Mouse (Mus musculus) hindbrain, postnatal 0 days (tissue): ENCODE data around the gene Naa16. TPM values are rescaled to one million over a fixed set of nuclear protein-coding genes. Genes with fewer than 3 reads are reported as not detected.

ENCODE experiments used
- ATAC-seq: fragments of 200-750 bp; cut with Nextera tagmentation; 2 replicates; pipeline ENCODE4 v1.8.0; 2017; ENCODE audit warnings: mild to moderate bottlenecking, moderate TSS enrichment, moderate library complexity
- DNase-seq: peaks from one replicate; pipeline ENCODE4 v3.0.0-alpha.2; 2015; ENCODE audit warnings: low spot score
- H3K27ac ChIP-seq: fragments of 300-500 bp; sonication (generic); 2 replicates; pipeline ENCODE4 v1.5.1; 2014; ENCODE audit warnings: mild to moderate bottlenecking
- H3K27me3 ChIP-seq: fragments of 300-500 bp; sonication (generic); 2 replicates; pipeline ENCODE4 v1.6.1; 2014; ENCODE audit warnings: low read length, mixed read lengths; ENCODE audit not compliant: insufficient read depth
- H3K36me3 ChIP-seq: fragments of 300-500 bp; sonication (generic); 2 replicates; pipeline ENCODE4 v1.6.1; 2014; ENCODE audit warnings: low read length, mixed read lengths; ENCODE audit not compliant: insufficient read depth
- H3K4me1 ChIP-seq: fragments of 300-500 bp; sonication (generic); 2 replicates; pipeline ENCODE4 v1.6.1; 2014; ENCODE audit warnings: antibody characterized with exemption, low read length, mixed read lengths; ENCODE audit not compliant: insufficient read depth
- H3K4me2 ChIP-seq: fragments of 300-500 bp; sonication (generic); 2 replicates; pipeline ENCODE4 v1.6.1; 2014; ENCODE audit warnings: low read depth, mild to moderate bottlenecking, low read length, moderate library complexity, mixed read lengths
- H3K4me3 ChIP-seq: fragments of 300-500 bp; sonication (generic); 2 replicates; pipeline ENCODE4 v1.5.1; 2014; ENCODE audit warnings: low read length
- H3K9ac ChIP-seq: fragments of 300-500 bp; sonication (generic); replicated peaks from 2 replicates; pipeline ENCODE4 v1.6.1; 2014; ENCODE audit warnings: mild to moderate bottlenecking, low read length, moderate library complexity, mixed read lengths
- H3K9me3 ChIP-seq: fragments of 300-500 bp; sonication (generic); 2 replicates; pipeline ENCODE4 v1.6.1; 2016; ENCODE audit warnings: low read length, mixed read lengths
- CTCF ChIP-seq: IDR thresholded peaks from 2 replicates; pipeline ENCODE4 v1.5.1; 2016; ENCODE audit warnings: antibody characterized with exemption, control low read depth, low read depth
- WGBS: fragments of 180-500 bp; shearing (Covaris S2); extraction: QIAGEN DNeasy Blood & Tissue Kit; methylation state at CpG from one replicate; pipeline ENCODE4 v1.1.7; 2014; 5-methylcytosine and 5-hydroxymethylcytosine counted together
- polyA plus RNA-seq: library from polyadenylated mRNA; unstranded; fragments of >200 nt; fragmentation: Nextera tagmentation; extraction: Ambion mirVana; gene quantifications from 2 replicates; pipeline ENCODE4 v1.2.1, GENCODE M21; 2015
- total RNA-seq: library from RNA; depleted of rRNA; stranded (reverse); fragments of >200 nt; gene quantifications from 2 replicates; pipeline ENCODE4 v1.2.3, GENCODE M21; 2014

Naa16 gene
- total and polyA plus RNA-seq, 2 experiments from 2014 or later, result 2.4 to 14.4 TPM

GRCm38 (mm10) chr14:79331936-79332335 is 58.6 kb downstream of the Naa16 start:
- DNase-seq, result no peak
- WGBS, result 57% methylated on average over 7 of the region's 7 CpGs
- Histone ChIP-seq H3K4me3 (no peak overlapping the region), H3K27me3 (no peaks in the 10 kb centered on the region), H3K36me3 (peaks cover 12% of the 10 kb centered on the region; the same call in 1 of the 2 replicates), H3K4me1 (no peaks in the 10 kb centered on the region), H3K9ac (no peak overlapping the region), H3K4me2 (no peak overlapping the region), H3K27ac (0 out of 2 replicates have a peak overlapping the region, but pooled peaks have one; percentile 29), H3K9me3 (no peaks in the 10 kb centered on the region)
- no peak for ATAC-seq
- no peak for TF ChIP-seq CTCF

GRCm38 (mm10) chr14:79330944-79331561 is 59.5 kb downstream of the Naa16 start:
- Histone ChIP-seq H3K27me3 (no peaks in the 10 kb centered on the region), H3K9ac (no peak overlapping the region), H3K36me3 (0 out of 2 replicates have a peak, but pooled peaks cover 6% of the 10 kb centered on the region), H3K27ac (no peak overlapping the region), H3K4me3 (peak overlapping the region; percentile 13; the same call in 1 of the 2 replicates), H3K9me3 (no peaks in the 10 kb centered on the region), H3K4me2 (peak overlapping the region; percentile 33), H3K4me1 (no peaks in the 10 kb centered on the region)
- ATAC-seq (peak; percentile 59), DNase-seq (no peak)
- no peak for TF ChIP-seq CTCF
- 40% methylated on average over 16 of the region's 16 CpGs for WGBS

GRCm38 (mm10) chr14:79327033-79327432 is 63.5 kb downstream of the Naa16 start:
- no peaks in the 10 kb centered on the region for H3K36me3 ChIP-seq
- peak; percentile 76 for TF ChIP-seq CTCF
- DNase-seq (peak; percentile 73), ATAC-seq (peak; percentile 15; the same call in 1 of the 2 replicates)
- H3K4me3 ChIP-seq, result no peak overlapping the region
- no peak overlapping the region for H3K9ac ChIP-seq
- WGBS, result 21% methylated on average over 5 of the region's 5 CpGs
- no peaks in the 10 kb centered on the region for H3K9me3 ChIP-seq
- no peak overlapping the region for H3K4me2 ChIP-seq
- H3K4me1 ChIP-seq, result no peaks in the 10 kb centered on the region
- H3K27ac ChIP-seq, result no peak overlapping the region
- H3K27me3 ChIP-seq, result no peaks in the 10 kb centered on the region

GRCm38 (mm10) chr14:79324112-79324840 is 66.3 kb downstream of the Naa16 start:
- no peak for TF ChIP-seq CTCF
- no peaks in the 10 kb centered on the region for H3K9me3 ChIP-seq
- H3K4me3 ChIP-seq, result no peak overlapping the region
- 62% methylated on average over 10 of the region's 10 CpGs for WGBS
- no peaks in the 10 kb centered on the region for H3K36me3 ChIP-seq
- DNase-seq (peak; percentile 59), ATAC-seq (peak; percentile 48; the same call in 1 of the 2 replicates)
- H3K27me3 ChIP-seq, result no peaks in the 10 kb centered on the region
- H3K9ac ChIP-seq, result no peak overlapping the region
- no peak overlapping the region for H3K27ac ChIP-seq
- no peaks in the 10 kb centered on the region for H3K4me1 ChIP-seq
- no peak overlapping the region for H3K4me2 ChIP-seq

GRCm38 (mm10) chr14:79321881-79322280 is 68.7 kb downstream of the Naa16 start:
- Histone ChIP-seq H3K4me2 (no peak overlapping the region), H3K4me1 (no peaks in the 10 kb centered on the region), H3K4me3 (no peak overlapping the region), H3K36me3 (no peaks in the 10 kb centered on the region), H3K9me3 (no peaks in the 10 kb centered on the region), H3K27ac (no peak overlapping the region), H3K9ac (no peak overlapping the region), H3K27me3 (no peaks in the 10 kb centered on the region)
- TF ChIP-seq CTCF, result no peak
- no peak for ATAC-seq
- WGBS, result 86% methylated on average over 5 of the region's 5 CpGs
- no peak for DNase-seq

- Histone ChIP-seq H3K4me2 (no peak overlapping the region), H3K27ac (no peak overlapping the region), H3K27me3 (no peaks in the 10 kb centered on the region), H3K9me3 (no peaks in the 10 kb centered on the region), H3K9ac (no peak overlapping the region), H3K4me1 (no peaks in the 10 kb centered on the region), H3K36me3 (no peaks in the 10 kb centered on the region), H3K4me3 (no peak overlapping the region)
- DNase-seq (peak; percentile 73), ATAC-seq (peak; percentile 54; the same call in 1 of the 2 replicates)
- WGBS, result 26% methylated on average over 8 of the region's 8 CpGs
- peak; percentile 78 for TF ChIP-seq CTCF
These were observed 69.4 kb downstream of the Naa16 start for GRCm38 (mm10) chr14:79321152-79321551.
